Mouse (Mus musculus) adrenal gland, adult 10 weeks (tissue): ENCODE measurements around the gene Mybph. TPM values are rescaled to one million over a fixed set of nuclear protein-coding genes. Genes with fewer than 3 reads are reported as not detected.

Experiments used
- polyA plus RNA-seq: library from polyadenylated mRNA; stranded (reverse); fragments of 350-450 nt; fragmentation: Illumina TruSeq; extraction: RNeasy Lipid Tissue Mini Kit (QIAGEN cat#74804); gene quantifications from one replicate; pipeline ENCODE4 v1.2.3, GENCODE M21; 2014; ENCODE audit warnings: low read depth, low replicate concordance

Mybph gene
- not detected for polyA plus RNA-seq

DNA sequence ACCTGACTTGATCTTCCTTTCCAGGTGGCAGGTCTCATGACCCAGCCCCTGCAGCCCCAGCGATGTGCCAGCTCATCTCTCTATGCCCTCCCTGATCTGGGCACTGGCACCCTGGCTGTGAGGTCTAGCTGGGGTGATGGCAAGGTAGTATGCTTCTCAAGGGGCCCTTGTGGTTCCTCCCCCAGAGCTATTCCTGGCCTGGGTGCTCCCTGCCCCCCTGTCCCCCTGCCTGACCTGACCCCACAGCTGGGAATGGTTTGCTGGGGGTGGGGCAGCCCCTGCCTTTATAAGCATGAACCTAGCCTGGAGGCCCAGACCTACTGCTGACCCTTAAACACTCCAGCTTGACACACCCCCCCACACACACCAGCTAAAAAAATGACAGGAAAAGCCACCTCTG lies at the start of gene Mybph:
Gene Mybph, plus strand, starts transcription at position 323 of the 400 bp plus-strand sequence.

GRCm38 (mm10) chr1:134182025-134182424 lies 11.2 kb upstream of the Mybph start, which contains the start of gene Chil1:
TSS of gene Chil1 (plus strand) at chr1:134182176.

DNA sequence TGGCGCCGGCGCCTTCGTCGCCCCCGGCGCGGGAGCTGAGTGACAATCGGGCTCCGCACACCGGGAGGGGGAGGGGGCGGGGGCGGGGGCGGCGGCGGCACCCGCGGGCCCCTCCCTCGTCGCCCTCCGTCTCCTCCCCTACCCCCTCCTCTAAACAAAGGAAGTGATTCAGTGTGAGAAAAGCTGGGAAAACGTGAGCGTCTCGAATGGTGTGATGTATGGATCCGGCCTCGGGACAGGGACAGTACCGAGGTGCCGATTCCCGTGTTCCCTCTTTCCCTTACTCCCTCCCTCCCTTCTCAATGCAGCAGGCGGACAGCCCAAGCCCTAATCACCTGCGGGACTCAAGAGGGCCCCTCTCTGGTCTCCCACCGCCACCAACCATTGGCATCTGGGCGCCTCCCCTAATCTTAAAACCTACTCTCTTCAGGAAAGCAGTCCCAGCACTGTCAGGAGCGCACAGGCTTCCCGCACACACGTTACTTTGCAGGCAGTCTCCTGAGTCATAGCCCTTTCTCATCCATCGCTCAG lies 42.2 kb downstream of the Mybph start, which contains the start of gene Adora1:
Gene Adora1, minus strand, starts transcription at position 41 of the 531 bp plus-strand sequence.

Other genes with a start within 250 kb of the Mybph start
- gene Fmod, start 156.2 kb upstream of the Mybph start, polyA plus RNA-seq = 7.4 TPM
- gene Btg2, start 114.3 kb upstream of the Mybph start, polyA plus RNA-seq = 30.2 TPM
- gene Chit1, start 82.2 kb upstream of the Mybph start, polyA plus RNA-seq = not detected
- gene Chil1, start 11.3 kb upstream of the Mybph start, polyA plus RNA-seq = 0.93 TPM
- 109 TPM for gene Adora1, start 42.0 kb downstream of the Mybph start, polyA plus RNA-seq
- gene Myog, start 96.5 kb downstream of the Mybph start, polyA plus RNA-seq = not detected
- not detected for gene Ppfia4, start 139.5 kb downstream of the Mybph start, polyA plus RNA-seq
- gene Tmem183a, start 168.5 kb downstream of the Mybph start, polyA plus RNA-seq = 53.5 TPM
- not detected for gene 4933406M09Rik, start 192.5 kb downstream of the Mybph start, polyA plus RNA-seq
- 27.2 TPM for gene Cyb5r1, start 212.1 kb downstream of the Mybph start, polyA plus RNA-seq
- gene Adipor1, start 221.9 kb downstream of the Mybph start, polyA plus RNA-seq = 92.5 TPM